Mouse (Mus musculus) cerebellum, adult (tissue): ENCODE measurements at regions not wholly inside any gene's neighbourhood (a gene's known extent, or its start where the extent isn't known, plus 50 kb on each side); places are given as distances from the start of the nearest gene placed in this dataset.

Experiments used
- ATAC-seq: cut with Nextera tagmentation; 2 replicates; pipeline ENCODE4 v1.9.2; 2017; ENCODE audit warnings: mild to moderate bottlenecking, moderate library complexity, mixed read lengths; ENCODE audit not compliant: insufficient number of reproducible peaks, low FRiP score, low TSS enrichment

DNA sequence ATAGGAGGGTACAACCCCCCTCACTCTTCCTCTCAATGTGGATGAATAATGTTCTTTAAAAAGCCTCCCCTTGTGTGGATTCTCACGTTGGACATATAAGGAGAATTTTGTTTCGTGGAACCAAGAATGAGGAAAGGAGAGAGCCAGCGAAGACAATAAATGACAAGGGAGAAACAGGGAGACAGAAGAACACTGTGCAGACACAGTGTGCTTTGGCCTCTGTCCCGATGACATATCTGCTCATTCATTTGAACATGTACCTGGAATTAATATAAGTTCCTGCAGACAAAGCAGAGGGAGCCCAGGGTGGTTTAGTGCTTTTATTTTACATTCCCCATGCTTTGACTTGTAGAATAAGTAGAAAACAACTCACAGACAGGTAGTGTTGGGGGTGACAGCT is 370.3 kb upstream of the Smarca2 start:
- ATAC-seq, result no peak

DNA sequence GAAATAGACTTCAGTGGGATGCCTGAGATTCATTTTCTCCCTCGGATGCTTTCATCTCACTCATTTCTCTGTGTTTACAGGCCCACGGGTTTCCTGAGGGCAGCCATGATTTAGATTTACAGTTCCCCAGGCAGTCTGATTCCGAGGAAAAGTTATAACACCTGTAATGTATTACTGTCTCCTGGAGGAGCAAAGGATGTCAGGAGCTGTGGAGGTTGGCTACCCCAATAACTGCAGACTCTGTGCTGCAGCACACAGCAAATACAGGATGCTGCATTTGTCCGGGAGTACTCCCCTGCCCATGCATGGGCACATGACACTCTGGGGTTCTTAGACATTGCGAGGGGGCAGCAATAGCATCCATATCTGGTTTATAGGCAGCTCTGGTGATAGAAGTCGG is 360.8 kb upstream of the Smarca2 start:
- ATAC-seq, result no peak

DNA sequence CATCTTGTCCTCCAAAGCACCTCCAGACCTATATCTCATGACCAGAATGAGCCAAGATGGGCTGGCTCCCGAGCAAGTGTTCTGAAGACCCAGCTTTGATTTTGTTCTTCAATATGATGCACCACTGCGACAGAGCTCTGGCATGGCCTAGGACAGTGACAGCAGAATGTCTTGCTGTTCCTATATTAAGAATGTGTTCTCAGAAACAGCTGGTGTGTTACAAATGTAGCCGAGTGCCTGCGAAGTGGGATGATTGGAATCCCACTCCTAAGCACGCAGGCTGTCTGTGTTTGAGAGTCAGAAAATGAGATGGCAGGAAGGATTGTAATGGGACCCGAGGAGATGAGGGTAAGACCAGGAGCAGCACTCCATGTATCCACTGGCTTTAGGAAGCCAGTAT is 355.1 kb upstream of the Smarca2 start:
- no peak for ATAC-seq

DNA sequence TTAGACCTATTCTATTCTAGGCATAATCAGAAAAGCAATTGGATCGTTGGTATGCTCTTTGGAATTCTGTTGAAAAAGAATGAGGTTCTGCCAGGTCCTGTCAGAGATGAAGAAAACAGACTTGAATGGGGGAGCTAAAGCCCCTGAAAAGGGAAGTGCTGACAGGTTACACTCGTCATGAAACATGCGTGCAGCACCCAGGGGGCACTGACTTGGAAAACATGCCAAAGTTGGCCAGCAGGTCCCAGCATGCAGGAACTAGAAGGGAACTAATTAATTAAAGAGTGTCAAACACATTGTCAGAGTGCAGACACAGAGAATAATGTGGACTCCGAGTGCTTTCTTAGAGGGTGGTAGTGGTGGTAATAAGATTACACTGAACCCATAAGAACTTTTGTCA is 346.2 kb upstream of the Smarca2 start:
- ATAC-seq, result no peak

DNA sequence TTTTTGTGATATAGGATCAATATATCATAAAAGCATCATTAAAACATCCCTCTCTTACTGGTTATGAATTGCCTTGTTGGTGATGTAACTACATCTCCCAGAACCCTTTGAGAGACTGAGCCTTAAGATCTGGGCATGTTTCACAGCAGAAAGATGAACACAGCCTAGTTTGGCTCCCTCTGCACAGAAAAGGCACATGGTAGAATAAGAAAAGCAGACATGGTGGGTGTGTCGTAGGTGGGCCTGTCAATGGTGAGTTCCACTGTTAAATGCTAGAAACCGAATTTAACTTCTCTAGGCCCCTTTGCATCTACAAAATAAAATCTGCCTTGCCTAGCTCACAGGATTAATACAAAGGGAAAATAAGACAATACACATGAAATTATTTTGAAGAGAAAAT is 343.3 kb upstream of the Smarca2 start:
- no peak for ATAC-seq

DNA sequence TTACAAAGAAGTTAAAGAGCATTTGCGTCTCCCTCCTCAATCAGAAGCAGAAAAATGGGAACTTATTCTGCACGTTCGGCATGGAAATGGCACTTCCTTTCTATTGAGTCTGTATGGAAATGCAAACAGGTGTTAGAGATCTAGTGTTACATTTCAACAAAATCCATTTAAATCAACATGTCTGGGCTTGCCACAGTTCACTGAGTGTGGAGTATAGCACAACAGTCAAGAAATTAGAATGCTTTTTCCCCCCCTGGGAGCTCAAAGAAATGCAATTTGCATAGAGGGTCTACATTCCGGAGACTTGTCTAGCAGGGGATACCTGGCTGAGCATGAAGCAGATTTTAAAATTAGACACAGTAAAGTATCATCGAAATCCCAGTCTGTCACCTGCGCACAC is 308.5 kb upstream of the Smarca2 start:
- ATAC-seq, result no peak

DNA sequence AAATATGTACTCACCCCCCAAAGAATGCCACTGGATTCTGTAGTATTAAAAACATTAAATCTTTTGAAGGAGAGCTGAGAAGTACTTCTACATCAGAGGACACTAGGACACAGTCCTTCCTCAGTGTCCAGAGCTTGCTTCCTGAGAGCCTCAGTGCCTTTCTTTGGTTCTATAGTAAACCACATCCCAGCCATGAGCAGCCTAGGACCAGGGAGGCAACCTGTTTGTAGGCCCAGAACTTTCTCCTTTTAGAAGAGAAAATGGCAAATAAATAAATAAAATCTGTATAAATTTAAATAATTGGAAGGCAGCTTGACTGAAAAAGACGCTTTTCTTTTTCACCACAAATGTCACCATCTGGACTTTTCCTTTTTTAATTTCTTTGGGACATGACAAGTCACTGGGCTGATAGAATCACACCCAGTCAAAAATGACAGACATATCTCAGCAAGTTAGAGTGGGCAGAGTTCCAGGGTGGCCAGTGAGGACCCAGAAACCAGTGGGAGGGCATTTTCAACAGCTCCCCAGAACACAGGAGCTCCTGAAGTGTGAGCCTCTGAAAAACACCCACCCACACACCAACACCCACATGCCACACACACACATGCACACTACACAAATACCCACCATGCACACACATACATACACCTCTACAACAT is 296.2 kb upstream of the Smarca2 start:
- no peak for ATAC-seq

DNA sequence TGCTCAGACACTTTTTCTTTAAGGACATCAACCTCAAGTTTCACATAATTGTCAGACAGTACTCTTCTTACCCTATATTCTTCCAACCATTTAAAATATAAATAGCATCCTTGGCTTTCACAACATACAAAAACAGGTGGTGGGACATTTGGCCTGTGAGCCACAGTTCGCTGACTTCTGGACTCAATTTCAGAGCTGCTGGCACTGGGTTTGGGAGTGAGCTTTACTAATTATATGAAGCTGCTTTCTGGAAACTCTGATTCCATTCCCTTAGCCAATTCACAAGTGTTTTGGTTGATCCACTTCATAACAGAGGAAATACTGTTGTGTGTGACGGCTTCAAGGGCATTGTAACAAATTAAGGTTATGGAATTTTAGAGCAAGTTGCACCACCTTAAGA is 285.9 kb upstream of the Smarca2 start:
- no peak; the same call in 1 of the 2 replicates for ATAC-seq

DNA sequence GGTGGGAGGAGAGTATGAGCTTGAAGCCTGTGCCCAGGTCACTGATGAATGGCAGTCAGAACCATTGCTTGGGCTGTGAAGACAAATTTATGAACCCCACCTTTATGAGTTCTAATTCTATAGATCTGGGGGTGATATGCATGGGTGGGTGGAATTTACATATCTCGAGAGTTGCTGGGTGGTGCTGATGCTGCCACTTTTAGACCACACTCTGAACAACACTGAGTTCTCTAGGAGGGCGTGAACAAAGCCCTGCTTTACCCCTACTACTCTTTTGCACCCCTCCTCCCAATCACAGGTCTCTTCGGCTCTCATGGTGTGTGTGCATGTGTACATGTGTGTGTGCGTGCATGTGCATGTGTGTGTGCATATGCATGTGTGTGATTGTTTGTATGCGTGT is 281.2 kb upstream of the Smarca2 start:
- ATAC-seq, result no peak

DNA sequence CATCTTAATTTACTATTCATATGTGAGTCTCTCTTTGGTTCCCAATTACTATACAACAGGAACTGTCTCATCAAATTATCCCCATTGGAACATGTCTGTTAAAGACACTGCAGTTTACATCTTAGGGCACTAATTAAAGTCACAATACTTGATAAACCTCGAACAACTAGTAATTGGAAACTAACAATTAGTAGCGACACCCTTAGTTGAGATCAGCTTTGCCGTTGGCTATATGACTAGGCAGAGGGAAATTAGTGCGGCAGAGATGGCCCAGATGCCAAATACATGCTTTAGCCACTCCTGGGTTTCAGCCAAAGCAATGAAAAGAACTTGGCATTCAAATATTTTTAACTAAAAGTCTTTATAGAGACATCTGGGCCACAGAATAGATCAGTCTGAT is 265.7 kb upstream of the Smarca2 start:
- ATAC-seq, result no peak

DNA sequence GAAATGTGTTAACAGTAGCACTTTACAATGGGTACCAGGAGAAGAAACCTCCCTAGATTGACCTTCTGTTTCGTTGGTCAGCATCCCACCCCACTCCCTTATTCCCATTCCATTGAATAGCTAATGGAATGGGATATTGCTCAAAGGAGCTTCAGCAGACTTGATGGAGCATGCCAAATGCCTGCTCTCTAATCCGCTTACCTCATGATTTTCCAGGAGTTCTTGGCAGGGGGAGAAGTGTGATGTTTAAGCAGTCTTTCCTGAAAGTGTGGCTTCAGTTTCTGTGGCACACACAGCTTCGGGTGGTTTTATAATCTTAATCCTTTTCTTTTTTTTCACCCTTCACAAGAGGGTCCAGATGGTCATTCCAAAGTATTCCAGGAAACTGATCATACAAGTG is 264.7 kb upstream of the Smarca2 start:
- no peak for ATAC-seq

DNA sequence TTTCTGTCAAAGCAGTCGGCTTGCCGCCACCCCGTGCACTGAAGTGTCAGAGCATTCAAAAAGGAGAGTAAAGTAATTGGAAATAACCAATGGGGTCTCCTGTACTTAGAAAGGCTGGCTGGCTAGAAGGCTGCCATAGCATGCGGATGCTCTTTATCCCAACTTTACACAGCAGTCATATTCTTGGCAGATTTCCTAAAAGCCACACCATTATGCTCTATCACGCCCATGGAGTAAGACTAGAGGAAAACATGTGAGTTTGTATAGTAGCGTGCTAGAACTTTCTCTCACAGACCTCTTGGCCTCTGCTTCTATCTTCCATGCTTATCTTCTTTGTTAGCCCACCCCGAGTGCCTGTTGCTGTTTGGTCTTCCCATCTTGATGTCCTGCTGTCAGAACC is 249.8 kb upstream of the Smarca2 start:
- no peak for ATAC-seq

DNA sequence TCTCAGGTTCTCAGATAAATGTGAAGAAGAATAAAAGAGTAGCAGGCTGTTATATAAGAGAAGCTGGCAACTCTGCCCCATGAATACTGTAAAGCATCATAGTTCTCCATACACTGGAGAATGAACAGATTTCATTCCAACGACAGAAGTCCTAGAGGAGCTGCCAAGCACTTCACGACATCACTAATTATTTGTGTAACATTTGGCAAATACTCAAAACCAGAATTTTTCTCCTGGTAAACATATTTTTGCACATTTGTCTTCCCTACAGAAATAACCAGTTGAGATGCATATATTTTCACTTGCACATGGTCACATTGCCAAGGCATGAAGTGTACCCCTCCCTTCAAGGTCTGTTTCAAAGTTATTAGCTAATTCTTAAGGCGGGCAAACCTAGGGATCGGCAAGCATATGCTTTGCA is 220.9 kb upstream of the Smarca2 start:
- ATAC-seq, result no peak

DNA sequence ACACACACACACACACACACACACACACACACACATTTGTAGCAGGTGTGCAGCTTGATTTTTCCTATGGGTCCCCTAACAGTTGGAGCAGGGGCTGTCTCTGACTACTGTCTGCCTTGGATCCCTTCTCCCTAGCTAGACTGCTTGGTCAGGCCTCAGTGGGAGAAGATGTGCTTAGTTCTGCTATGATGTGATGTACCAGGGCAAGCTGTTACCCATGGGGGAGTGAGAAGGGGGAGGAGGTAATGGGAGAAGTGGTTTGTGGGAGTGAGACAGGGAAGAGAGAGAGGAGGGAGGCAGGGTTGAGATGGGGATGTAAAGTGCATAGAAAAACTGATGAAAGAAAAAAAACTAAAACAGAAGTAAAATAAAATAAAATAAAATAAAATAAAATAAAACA is 218.8 kb upstream of the Smarca2 start:
- ATAC-seq, result no peak

DNA sequence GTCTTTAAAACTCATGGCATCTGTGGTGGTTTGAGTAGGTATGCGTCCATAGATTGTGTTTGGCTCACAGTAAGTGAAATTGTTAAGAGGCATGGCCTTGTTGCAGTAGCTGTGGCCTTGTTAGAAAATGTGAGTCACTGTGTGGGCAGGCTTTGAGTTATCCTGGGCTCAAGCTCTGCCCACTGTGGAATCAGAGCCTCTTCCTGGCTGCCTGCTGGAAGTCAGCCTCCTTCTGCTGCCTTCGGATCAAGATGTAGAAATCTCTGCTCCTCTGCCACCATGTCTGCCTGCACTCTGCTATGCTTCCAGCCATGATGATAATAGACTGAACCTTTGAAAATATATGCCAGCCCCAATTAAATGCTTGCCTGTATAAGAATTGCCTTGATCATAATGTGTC is 192.2 kb upstream of the Smarca2 start:
- ATAC-seq, result no peak

DNA sequence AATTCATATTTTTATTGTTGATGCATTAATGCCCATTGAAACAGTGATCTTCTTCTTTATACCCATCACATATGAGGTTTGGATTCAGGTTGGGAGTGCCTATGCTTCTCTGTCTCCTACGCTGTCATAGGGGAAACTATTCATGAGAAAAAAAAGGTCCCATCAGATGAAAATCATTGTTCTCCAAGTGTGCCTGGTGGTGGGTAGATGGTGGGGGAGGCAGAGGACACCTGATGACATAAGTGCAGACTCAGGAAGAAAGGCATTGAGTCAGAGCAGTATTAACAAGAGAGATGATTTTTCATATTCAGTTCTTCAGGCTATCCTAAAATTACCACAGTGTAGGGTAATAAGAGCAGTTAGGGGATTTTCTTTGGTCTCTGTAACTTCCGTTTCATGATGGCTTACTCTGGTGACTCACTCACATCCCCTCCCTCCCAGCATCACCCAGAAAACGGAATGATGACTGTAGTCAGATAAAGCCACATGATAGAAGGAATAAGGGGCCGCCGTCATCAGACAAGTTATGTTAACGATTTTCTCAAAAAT is 190.3 kb upstream of the Smarca2 start:
- ATAC-seq, result no peak

DNA sequence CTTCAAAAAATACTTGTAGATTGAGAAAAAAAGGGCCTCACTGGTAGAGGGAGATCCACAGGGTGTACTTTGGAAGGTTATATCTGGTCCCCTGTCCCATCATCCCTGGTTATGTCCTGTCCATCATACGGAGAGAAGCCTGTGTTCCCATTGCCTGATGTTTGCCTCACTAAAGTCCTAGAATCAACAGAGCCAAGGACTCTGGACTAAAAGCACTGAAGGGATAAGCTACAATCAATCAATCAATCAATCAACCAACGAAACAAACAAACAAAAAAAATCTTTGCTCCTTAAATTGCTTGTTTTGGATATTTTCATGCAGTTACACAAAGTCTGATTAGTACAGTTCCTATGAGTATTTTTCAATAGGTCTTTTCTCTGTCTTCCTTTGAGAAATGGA is 185.1 kb upstream of the Smarca2 start:
- no peak for ATAC-seq

DNA sequence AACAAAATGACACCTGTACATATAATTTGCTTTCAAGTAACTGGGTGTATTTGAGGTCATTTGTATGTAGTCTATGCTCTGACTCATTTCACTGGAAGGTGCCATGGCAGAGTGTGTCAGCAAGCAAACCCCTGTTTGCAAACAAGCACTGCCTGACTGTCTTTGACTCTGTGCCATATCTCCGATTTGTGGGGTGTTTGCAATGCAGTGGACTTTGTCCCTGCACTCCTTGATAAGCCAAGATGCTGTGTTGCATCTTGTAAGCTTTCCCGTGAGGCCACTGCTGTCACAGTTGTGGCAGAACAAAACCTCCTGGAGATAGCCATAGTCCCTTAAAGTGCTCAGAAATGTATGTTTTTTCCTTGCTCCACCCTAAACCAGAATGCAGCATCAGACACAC is 165.7 kb upstream of the Smarca2 start:
- ATAC-seq, result no peak

DNA sequence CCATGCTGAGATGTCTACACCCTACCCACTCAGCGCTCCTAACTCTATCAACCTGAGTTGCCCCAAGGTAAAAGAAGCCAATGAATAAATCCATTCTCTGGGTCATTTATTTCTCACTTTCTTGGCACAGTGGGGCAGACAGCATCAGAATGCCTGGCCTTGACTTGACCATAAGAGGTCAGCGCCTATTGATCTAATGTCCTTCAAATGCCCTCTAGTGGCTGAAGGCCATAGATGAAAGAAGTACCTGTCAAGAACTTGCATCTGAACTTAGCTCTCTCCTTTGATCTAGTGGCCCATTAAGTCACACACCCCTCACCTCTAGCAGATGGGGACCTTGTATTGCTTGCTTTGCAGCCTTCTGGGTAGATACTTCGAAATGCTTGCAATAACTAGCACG is 159.5 kb upstream of the Smarca2 start:
- ATAC-seq, result no peak

DNA sequence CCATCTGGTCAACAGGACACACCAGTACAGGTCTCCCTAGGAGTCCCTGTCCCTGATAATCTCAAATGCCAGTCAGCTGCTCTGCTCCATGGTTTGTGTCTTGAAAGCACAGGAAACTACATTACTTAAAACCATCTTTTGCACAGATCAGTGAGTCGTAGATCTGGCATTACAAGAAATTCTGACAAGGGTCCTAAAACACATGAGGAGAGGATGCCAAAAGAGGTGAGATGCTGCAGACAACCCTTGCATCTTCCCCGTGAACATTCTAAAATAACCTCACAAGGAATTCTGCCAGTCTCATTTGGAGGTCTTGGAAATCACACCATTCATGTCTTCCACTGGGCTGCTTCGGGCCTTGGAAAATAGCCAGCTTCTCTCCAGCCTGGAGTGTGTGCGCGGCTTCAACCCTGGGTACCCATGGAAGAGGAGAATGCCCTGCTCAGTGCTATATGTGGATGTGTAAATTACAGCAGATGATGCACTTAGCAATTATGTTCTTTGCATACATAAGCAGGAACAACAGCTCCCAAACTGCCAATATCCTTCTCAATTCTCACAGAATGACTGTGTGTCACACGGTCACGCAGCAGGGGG is 157.3 kb upstream of the Smarca2 start:
- peak; percentile 58; the same call in 1 of the 2 replicates for ATAC-seq

DNA sequence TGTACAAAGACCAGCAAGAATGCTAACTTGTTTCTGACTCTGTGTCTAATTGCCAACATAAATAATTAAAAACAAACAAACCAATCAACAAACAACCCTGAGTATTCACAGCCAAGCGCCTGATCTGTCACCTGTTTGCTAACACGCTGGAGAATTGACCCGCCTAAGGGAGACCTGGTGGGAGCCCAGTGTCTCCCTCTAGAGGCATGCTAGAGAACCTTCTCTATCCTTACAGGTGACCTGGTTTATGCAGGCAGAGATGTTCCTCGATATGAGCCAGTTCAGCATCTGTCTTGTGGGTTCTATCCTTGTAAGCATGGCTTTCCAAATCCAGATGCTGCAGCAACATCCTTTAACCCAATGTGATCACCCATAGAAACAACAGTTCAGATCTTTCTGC is 143.1 kb upstream of the Smarca2 start:
- ATAC-seq, result no peak

DNA sequence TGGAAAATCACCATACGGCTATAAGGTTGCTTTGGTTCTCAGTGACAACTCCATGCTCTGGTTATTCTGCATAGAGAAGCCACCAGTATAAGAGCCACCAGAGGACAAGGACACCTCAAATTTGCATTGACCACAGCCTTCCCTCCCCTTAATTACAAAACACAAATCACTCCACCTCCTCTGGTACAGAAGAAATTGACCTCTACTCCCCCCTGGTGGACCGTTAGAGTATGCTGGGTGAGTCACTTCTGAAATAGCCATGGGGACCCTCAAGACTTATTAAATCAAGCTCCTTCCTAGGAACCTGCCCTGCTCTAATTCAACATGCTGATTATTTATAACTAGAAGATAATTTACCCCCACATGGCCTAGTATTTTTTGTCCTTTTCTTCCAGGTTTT is 139.6 kb upstream of the Smarca2 start:
- 0 out of 2 replicates have a peak, but pooled peaks have one; percentile 23 for ATAC-seq
